Mouse (Mus musculus): ENCODE measurements around the gene Sema3c. TPM values are rescaled to one million over a fixed set of nuclear protein-coding genes. Genes with fewer than 3 reads are reported as not detected.

The Sema3c gene
- polyA plus RNA-seq, 1 experiment, result 38.8 TPM

DNA sequence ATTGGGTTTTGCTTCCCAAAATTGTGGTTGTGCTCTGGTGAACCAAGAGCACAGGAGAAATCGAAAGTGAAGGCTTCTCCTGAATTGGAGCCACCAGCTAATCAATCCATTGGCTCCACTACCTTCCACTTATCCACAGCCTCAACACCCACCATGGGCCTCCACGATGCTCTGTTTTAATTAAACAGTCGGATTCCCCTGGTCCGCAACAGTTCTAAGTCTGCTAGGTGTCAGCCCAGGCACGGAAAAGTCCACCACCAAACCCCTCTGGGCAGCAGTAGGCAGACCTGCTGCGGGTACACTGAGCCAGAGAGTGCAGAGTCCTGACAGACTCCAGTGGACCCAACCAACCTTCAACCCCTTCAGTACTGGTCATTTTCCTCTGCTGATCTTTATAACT is 202.5 kb downstream of the Sema3c start:
- no peak for DNase-seq (ENCODE audit: low read depth)

Other genes starting within 250 kb of the Sema3c start
- not detected in 2 replicates for gene Speer4f2, start 201.1 kb upstream of the Sema3c start, polyA plus RNA-seq (2012; rRNA removed)
- gene Speer4f1, start 98.2 kb upstream of the Sema3c start, polyA plus RNA-seq (2012; rRNA removed), result 0.09 TPM in 1 of 2 replicates, not detected in the other